Mouse (Mus musculus) CD4-positive, CD25-positive, alpha-beta regulatory T cell, adult 2 months (primary cell): Measurements from ENCODE around the gene Hmgcll1.
A peak's percentile ranks its signal among the peaks of the same experiment; 100 is the strongest.
"Not testable (repeated sequence)": the region's sequence is repeated elsewhere in the genome, so short reads cannot be mapped to it uniquely, and the experiment has no call there.

ENCODE experiments used
- DNase-seq: peaks from one replicate; pipeline ENCODE4 v3.0.0-alpha.2; 2012; ENCODE audit warnings: low read depth, low spot score

The Hmgcll1 gene

DNA sequence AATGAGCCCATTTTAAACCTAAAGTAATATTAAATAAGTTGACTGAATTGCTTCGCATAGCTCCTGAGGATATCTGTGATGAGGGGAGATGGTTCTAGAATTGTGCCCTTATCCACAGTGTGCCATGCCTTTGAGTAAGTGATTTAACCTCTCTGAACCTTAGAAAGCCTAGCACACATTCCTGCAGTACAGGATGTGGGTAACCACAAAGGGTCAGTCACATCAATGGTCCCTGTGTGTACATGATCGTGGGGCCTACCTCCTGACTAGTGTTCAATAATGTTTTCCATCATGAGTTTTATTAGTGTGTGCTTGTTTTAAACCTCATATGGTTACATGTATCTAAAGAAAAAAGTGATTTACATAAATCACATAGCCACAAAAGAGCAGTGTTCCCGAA lies 46.3 kb downstream of the Hmgcll1 start:
- DNase-seq: no peak

- DNase-seq: no peak
Measured at GRCm38 (mm10) chr9:76061492-76061891, 46.8 kb downstream of the Hmgcll1 start.

- no peak for DNase-seq
Measured at GRCm38 (mm10) chr9:76064164-76064563, 49.5 kb downstream of the Hmgcll1 start.

DNA sequence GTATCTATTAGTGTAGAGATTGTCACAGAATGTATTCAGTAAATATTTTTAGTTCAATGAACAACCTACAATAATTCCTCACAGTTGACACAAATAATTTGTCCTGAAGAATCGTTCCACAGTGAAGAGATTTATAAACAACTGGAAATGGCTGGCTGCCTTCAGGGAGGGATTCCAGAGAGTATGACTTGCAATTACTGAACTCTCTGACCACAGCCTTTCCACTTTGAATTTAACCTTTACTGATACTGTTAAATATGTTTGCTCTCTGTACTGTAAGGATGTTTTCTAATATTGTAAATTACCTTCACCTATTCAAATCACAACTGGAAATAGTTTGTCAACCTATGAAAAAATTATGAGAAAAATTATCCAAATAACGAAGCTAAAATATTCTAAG lies 76.9 kb downstream of the Hmgcll1 start:
- no peak for DNase-seq

GRCm38 (mm10) chr9:76097221-76097620 lies 82.6 kb downstream of the Hmgcll1 start:
- DNase-seq: no peak

DNA sequence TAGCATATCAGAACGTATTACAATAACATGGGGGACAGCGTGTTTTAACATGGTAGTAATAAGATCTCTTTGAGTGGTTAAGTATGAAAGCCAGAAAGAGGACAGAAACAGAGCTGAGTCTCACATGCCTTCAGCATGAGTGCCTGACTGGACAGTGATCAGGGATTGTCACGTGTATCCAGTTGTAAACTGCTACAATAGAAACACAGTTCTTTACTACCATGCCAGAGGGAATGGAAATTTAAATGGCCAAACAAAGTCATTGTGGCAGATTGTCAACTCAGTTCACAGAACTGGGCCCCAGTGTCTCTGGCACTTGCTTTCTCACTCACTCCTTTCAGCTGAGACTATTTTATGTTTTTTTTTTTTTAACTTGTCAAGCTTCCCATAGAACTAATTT lies 85.3 kb downstream of the Hmgcll1 start:
- no peak for DNase-seq

DNA sequence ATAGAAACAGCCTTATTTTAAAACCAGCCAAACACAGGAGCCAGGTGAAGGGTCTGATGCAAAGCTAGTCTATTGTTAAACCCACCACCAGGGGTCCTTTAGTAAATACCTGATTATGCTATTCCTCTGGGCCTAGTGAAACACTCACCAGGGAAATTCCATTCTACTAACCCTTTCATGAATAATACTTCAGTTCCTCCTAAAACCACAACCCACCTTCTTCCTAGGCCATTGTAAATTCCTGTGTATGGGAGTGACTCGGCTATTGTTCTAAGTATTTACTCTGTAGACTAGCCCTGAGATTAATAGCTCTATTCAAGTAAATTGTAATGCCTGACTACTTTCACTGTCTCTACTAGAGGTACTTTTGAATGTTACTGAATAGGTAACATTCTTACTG lies 89.8 kb downstream of the Hmgcll1 start:
- not testable (repeated sequence) for DNase-seq

DNA sequence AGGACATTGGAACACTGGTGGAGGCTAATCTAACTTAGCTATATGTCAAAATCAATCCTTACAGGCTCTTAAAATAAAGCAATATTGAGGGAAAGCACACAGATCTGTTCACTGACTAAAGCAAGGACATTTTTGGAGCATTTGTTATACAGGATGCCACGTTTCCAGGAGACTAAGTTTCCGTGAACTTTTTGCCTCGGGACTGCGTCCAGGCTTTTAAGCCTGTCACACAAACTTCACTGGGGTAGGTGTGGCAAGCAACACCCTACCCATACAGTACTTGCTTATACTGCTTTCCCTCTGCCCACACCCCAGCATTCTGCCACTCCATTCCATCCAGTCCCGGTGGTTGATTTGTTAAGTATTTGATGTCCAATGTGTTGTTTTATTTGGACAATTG lies 90.2 kb downstream of the Hmgcll1 start:
- no peak for DNase-seq

DNA sequence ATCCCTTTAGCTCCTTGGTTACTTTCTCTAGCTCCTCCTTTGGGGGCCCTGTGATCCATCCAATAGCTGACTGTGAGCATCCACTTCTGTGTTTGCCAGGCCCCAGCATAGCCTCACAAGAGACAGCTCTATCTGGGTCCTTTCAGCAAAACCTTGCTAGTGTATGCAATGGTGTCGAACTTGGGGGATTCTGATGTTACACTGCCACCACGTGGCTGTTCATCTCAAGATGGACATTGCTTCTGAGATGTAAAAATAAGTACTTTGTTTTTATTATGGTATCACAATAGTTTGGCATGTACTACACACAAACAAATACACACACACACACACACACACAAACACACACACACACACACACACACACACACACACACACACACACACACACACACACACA lies 108.2 kb downstream of the Hmgcll1 start:
- peak; percentile 30 for DNase-seq

- DNase-seq: no peak
Measured at GRCm38 (mm10) chr9:76124249-76124648, 109.6 kb downstream of the Hmgcll1 start.

DNA sequence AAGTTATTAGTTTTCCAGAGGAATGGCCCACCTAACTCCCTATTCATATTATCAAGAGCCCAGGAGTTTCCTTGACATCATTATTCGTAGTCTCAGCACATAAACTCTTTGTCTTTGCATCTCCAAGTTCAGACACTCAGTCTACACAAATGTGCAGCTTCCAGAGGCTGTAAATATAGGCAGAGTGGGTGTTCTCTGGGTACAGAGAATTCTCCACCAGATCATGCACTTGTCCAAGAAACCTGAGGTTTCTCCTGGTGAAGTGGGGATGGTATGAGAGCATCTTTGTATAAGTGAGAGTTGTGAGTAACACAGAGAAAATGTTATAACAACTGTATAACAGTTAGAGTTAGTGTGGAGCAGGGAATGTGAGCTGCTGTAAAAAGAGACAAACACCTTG lies 114.7 kb downstream of the Hmgcll1 start:
- no peak for DNase-seq

GRCm38 (mm10) chr9:76134042-76134441 lies 119.4 kb downstream of the Hmgcll1 start:
- no peak for DNase-seq

- DNase-seq: no peak
Measured at GRCm38 (mm10) chr9:76138378-76139109, 123.9 kb downstream of the Hmgcll1 start.

- DNase-seq: no peak
Measured at GRCm38 (mm10) chr9:76145593-76145992, 130.9 kb downstream of the Hmgcll1 start.

DNA sequence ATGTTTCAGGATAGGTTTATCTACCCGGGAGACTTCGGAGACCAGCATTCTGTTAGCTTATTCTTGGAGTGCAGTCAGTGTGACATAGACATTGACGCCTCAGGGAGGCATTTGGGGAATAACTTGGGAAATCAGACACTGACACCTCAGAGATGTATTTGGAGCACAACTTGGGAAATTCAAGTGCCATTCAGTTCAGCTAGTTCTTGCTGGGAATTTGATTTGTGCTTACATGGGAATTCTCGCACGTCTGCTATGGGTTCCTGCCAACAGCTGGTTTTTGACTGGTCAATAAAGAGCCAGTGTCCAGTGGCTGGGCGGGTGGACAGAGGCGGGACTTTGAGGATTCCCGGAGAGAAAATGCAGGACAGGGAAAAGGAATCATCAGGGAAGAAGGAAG lies 147.8 kb downstream of the Hmgcll1 start:
- DNase-seq: no peak

DNA sequence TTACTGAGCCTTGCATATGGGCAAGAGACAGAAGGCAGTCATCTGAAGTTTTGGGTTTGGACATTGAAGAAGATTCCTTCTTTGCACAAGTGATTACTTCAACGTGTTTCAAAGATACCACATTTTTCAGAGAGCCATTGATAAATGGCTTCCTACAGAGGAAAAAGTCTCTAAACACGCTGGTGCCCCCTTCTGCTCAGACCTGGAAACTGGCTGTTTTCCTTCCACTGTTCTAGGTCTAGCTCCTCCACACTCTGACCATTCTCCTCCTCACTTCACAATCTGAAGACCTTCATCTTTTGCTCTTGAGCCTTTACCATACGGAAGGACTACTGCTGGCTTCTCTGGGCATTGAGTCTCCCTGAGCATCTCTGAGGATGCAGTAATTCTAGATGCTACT lies 153.7 kb downstream of the Hmgcll1 start:
- DNase-seq: no peak

DNA sequence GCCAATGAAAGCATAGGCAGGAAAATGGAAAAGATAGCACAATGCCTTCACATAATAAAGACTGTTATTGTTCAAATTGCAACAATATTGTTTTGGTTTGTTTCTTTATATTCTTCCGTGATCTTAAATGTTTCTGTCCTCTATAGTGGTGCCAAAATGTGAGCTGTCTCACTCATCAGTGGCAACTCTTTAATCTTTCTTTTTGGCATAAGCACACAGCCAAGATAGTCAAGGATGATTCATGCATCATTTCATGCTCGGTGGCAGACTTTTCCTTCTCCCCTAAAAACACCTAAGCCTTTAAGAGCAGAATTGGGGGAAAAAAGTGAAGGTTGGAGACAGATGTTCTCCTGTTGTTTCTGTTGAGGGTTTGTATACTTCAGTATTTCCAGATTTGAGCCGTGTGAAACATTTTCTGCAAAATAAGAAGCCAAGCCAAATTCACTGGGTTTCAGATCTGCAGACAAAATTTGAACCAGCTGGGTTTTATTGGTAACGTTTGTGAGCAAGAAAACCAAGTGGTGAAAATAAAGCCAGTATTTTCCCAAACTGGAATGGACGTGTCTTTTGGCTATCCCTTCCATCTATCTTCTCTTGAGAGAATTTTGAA lies 158.1 kb downstream of the Hmgcll1 start:
- no peak for DNase-seq

GRCm38 (mm10) chr9:76179221-76179620 lies 164.6 kb downstream of the Hmgcll1 start:
- DNase-seq: no peak
